Mouse (Mus musculus): ENCODE measurements around the gene Atp1b3. TPM values are rescaled to one million over a fixed set of nuclear protein-coding genes. Genes with fewer than 3 reads are reported as not detected.

Gene Atp1b3
- total and polyA plus RNA-seq, 2 experiments from 2014 or later = 69.1 to 188 TPM

- no peak overlapping the region for H3K4me2 ChIP-seq (ENCODE audit: low read depth, low read length, poor library complexity, severe bottlenecking)
- TF ChIP-seq CTCF (IDR thresholded peaks at IDR 0.05) = no peak
- 93% methylated on average over 5 of the region's 5 CpGs for WGBS
- H3K4me1 ChIP-seq (ENCODE audit: insufficient read depth, low read length) = no peaks in the 10 kb centered on the region
- no peak overlapping the region for H3K4me3 ChIP-seq (ENCODE audit: low read depth, low read length)
- no peaks in the 10 kb centered on the region for H3K9me3 ChIP-seq (ENCODE audit: low read length)
- ATAC-seq (ENCODE audit: low FRiP score) (no peak), DNase-seq (ENCODE audit: low spot score) (no peak)
- H3K27ac ChIP-seq (ENCODE audit: low read depth, low read length) = no peak overlapping the region
- H3K9ac ChIP-seq (replicated peaks; ENCODE audit: low read length, poor library complexity, severe bottlenecking) = no peak overlapping the region
- no peaks in the 10 kb centered on the region for H3K27me3 ChIP-seq (ENCODE audit: insufficient read depth, low read length)
- peaks cover 20% of the 10 kb centered on the region for H3K36me3 ChIP-seq (ENCODE audit: insufficient read depth, low read length)
Observed at GRCm38 (mm10) chr9:96331146-96331545, 33.1 kb downstream of the Atp1b3 start.

GRCm38 (mm10) chr9:96328226-96328625 is 36.0 kb downstream of the Atp1b3 start:
- Histone ChIP-seq H3K9me3 (ENCODE audit: low read length) (no peaks in the 10 kb centered on the region), H3K4me2 (ENCODE audit: low read depth, low read length, poor library complexity, severe bottlenecking) (no peak overlapping the region), H3K4me3 (ENCODE audit: low read depth, low read length) (no peak overlapping the region), H3K4me1 (ENCODE audit: insufficient read depth, low read length) (no peaks in the 10 kb centered on the region), H3K36me3 (ENCODE audit: insufficient read depth, low read length) (0 out of 2 replicates have a peak, but pooled peaks cover 7% of the 10 kb centered on the region), H3K27ac (ENCODE audit: low read depth, low read length) (no peak overlapping the region), H3K9ac (replicated peaks; ENCODE audit: low read length, poor library complexity, severe bottlenecking) (no peak overlapping the region), H3K27me3 (ENCODE audit: insufficient read depth, low read length) (no peaks in the 10 kb centered on the region)
- no peak for DNase-seq (ENCODE audit: low spot score)
- ATAC-seq (ENCODE audit: low FRiP score) = no peak
- TF ChIP-seq CTCF (IDR thresholded peaks at IDR 0.05) = no peak
- 89% methylated on average over 4 of the region's 4 CpGs for WGBS

- TF ChIP-seq CTCF (IDR thresholded peaks at IDR 0.05) = no peak
- 61% methylated on average over 6 of the region's 6 CpGs for WGBS
- Histone ChIP-seq H3K9me3 (ENCODE audit: low read length) (no peaks in the 10 kb centered on the region), H3K4me2 (ENCODE audit: low read depth, low read length, poor library complexity, severe bottlenecking) (no peak overlapping the region), H3K9ac (replicated peaks; ENCODE audit: low read length, poor library complexity, severe bottlenecking) (no peak overlapping the region), H3K36me3 (ENCODE audit: insufficient read depth, low read length) (0 out of 2 replicates have a peak, but pooled peaks cover 5% of the 10 kb centered on the region), H3K4me1 (ENCODE audit: insufficient read depth, low read length) (no peaks in the 10 kb centered on the region), H3K27ac (ENCODE audit: low read depth, low read length) (no peak overlapping the region), H3K27me3 (ENCODE audit: insufficient read depth, low read length) (no peaks in the 10 kb centered on the region), H3K4me3 (ENCODE audit: low read depth, low read length) (no peak overlapping the region)
- DNase-seq (ENCODE audit: low spot score) = peak; percentile 77
- ATAC-seq (ENCODE audit: low FRiP score) = no peak; the same call in 1 of the 2 replicates
Observed at GRCm38 (mm10) chr9:96326496-96326923, 37.7 kb downstream of the Atp1b3 start.

DNA sequence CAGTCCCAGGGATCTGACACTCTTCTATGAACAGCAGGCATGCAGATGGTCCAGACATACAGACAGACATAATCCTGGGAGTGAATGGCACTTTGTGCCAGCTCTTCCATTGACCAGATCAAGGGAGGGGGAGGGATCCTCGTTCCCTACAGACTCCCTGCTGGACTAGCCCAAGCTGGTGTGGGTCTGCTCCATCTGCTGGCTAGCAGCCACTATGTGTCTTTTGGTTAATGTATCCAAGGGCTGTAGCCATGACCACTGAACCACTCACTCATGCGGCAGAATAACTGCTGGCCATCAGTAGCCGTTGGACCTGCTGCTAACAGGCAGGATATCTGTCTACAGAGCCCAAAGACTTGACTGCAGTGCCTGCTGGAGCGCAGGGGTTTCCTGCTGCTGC is 39.7 kb downstream of the Atp1b3 start:
- DNase-seq (ENCODE audit: low spot score) (peak; percentile 90), ATAC-seq (ENCODE audit: low FRiP score) (peak; percentile 81)
- Histone ChIP-seq H3K27me3 (ENCODE audit: insufficient read depth, low read length) (no peaks in the 10 kb centered on the region), H3K4me2 (ENCODE audit: low read depth, low read length, poor library complexity, severe bottlenecking) (no peak overlapping the region), H3K9ac (replicated peaks; ENCODE audit: low read length, poor library complexity, severe bottlenecking) (no peak overlapping the region), H3K27ac (ENCODE audit: low read depth, low read length) (no peak overlapping the region), H3K4me3 (ENCODE audit: low read depth, low read length) (no peak overlapping the region), H3K4me1 (ENCODE audit: insufficient read depth, low read length) (no peaks in the 10 kb centered on the region), H3K36me3 (ENCODE audit: insufficient read depth, low read length) (no peaks in the 10 kb centered on the region), H3K9me3 (ENCODE audit: low read length) (no peaks in the 10 kb centered on the region)
- no peak for TF ChIP-seq CTCF (IDR thresholded peaks at IDR 0.05)
- WGBS = 42% methylated on average over 4 of the region's 4 CpGs

DNA sequence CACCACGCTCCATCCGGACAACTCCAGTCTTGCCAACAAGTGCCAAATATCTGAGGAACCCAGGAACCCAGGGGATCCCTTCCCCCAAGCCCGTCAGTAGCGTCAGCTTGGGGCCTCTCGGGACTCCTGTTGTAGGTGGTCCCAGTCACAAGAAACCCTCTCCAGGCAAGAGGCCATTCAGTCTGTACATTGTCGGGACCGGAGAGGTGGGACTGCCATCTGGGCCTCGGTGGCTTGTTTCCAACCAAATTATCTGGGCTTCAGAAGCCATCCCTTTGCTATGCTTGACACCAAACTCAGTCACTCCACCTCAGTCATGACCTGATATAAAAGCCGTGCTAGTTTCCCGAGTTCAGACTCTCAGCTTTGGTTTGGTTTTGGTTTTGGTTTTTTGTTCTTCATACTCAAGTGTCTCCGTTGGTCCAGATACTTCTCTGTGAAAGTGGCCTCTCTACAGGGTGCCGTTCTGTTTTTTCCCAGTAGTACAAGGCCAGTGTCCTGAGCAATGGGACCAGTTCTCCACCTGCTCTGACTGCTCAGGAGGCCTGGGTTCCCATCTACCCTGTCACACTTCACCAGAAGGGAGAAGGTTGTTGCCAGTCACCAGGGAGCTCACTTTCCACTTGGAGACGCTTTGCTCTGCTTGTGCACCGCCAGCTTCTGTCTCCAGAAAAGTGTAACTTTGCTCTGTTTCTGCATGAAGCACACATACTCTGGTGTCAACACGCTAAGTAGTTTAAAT is 41.7 kb downstream of the Atp1b3 start:
- Histone ChIP-seq H3K4me3 (ENCODE audit: low read depth, low read length) (no peak overlapping the region), H3K9ac (replicated peaks; ENCODE audit: low read length, poor library complexity, severe bottlenecking) (no peak overlapping the region), H3K4me1 (ENCODE audit: insufficient read depth, low read length) (no peaks in the 10 kb centered on the region), H3K4me2 (ENCODE audit: low read depth, low read length, poor library complexity, severe bottlenecking) (no peak overlapping the region), H3K9me3 (ENCODE audit: low read length) (no peaks in the 10 kb centered on the region), H3K36me3 (ENCODE audit: insufficient read depth, low read length) (peaks cover 8% of the 10 kb centered on the region; the same call in 1 of the 2 replicates), H3K27me3 (ENCODE audit: insufficient read depth, low read length) (no peaks in the 10 kb centered on the region), H3K27ac (ENCODE audit: low read depth, low read length) (no peak overlapping the region)
- no peak for TF ChIP-seq CTCF (IDR thresholded peaks at IDR 0.05)
- DNase-seq (ENCODE audit: low spot score) (peak; percentile 46), ATAC-seq (ENCODE audit: low FRiP score) (no peak)
- WGBS = 88% methylated on average over 15 of the region's 15 CpGs

GRCm38 (mm10) chr9:96320551-96320980 is 43.7 kb downstream of the Atp1b3 start:
- no peak for TF ChIP-seq CTCF (IDR thresholded peaks at IDR 0.05)
- Histone ChIP-seq H3K4me2 (ENCODE audit: low read depth, low read length, poor library complexity, severe bottlenecking) (no peak overlapping the region), H3K27ac (ENCODE audit: low read depth, low read length) (no peak overlapping the region), H3K4me3 (ENCODE audit: low read depth, low read length) (no peak overlapping the region), H3K9ac (replicated peaks; ENCODE audit: low read length, poor library complexity, severe bottlenecking) (no peak overlapping the region), H3K27me3 (ENCODE audit: insufficient read depth, low read length) (no peaks in the 10 kb centered on the region), H3K36me3 (ENCODE audit: insufficient read depth, low read length) (peaks cover 9% of the 10 kb centered on the region; the same call in 1 of the 2 replicates), H3K4me1 (ENCODE audit: insufficient read depth, low read length) (no peaks in the 10 kb centered on the region), H3K9me3 (ENCODE audit: low read length) (no peaks in the 10 kb centered on the region)
- 82% methylated on average over 6 of the region's 6 CpGs for WGBS
- DNase-seq (ENCODE audit: low spot score) (no peak), ATAC-seq (ENCODE audit: low FRiP score) (no peak)

All from midbrain, postnatal 0 days (tissue).